Mouse (Mus musculus): ENCODE results near the gene Clcn6. TPM values are rescaled to one million over a fixed set of nuclear protein-coding genes. Genes with fewer than 3 reads are reported as not detected.

The Clcn6 gene
- 1.3 and 1.4 TPM in 2 replicates for polyA plus RNA-seq (2015; fragmentation: Nextera tagmentation; extraction: Ambion mirVana)

GRCm38 (mm10) chr4:148038600-148039253 lies at the start of gene Clcn6, which contains the start of gene Mthfr:
Gene Clcn6, minus strand, starts transcription at chr4:148038821.
Gene Mthfr, plus strand, starts transcription at chr4:148039077.

DNA sequence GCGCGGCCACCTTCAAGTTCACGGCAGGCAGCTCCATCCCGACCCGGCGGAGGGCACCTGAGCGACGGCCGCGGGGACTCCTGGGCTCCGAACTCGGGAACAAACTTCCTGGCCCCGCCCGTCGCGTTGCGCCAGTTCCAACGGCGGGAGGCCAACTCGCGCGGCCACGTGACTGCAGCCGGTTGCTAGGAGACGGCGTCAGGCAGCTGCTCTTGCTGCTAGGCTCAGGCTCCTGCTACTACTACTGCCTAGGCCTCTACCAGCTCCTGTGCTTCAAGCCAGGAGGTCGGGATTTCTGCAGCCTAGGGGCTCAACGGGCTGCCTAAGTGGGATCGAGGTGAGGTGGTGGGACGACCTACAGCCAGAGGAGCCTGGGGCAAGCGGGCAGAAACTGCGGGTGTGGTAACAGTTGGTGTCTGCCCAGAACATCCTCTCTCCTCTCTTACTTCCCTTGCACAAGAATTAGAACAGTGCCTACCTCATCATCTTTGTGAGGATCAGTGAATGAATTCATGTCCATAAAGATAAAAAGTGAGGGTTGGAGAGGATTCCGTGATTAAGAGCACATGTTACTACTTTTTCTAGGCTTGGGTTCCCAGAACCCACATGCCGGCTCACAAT lies 49.4 kb upstream of the Clcn6 start, which contains the start of gene Agtrap:
Agtrap (minus strand) TSS at position 125 of the 621 bp plus-strand sequence.

GRCm38 (mm10) chr4:148000202-148000772 lies 38.3 kb downstream of the Clcn6 start, which contains the start of gene Nppa:
Gene Nppa, plus strand, starts transcription at chr4:148000722.

GRCm38 (mm10) chr4:147985205-147986132 lies 53.2 kb downstream of the Clcn6 start, which contains the start of gene Nppb:
Gene Nppb, plus strand, starts transcription at chr4:147985788.

Other genes with a start within 250 kb of the Clcn6 start
- 9.1 and 9.3 TPM in 2 replicates for gene Zfp984, start 229.0 kb downstream of the Clcn6 start, polyA plus RNA-seq (2015; fragmentation: Nextera tagmentation; extraction: Ambion mirVana)
- 2.3 and 3.1 TPM in 2 replicates for gene Zfp933, start 190.5 kb downstream of the Clcn6 start, polyA plus RNA-seq (2015; fragmentation: Nextera tagmentation; extraction: Ambion mirVana)
- 38.2 and 40.9 TPM in 2 replicates for gene Miip, start 170.0 kb downstream of the Clcn6 start, polyA plus RNA-seq (2015; fragmentation: Nextera tagmentation; extraction: Ambion mirVana)
- gene Fv1, start 169.8 kb downstream of the Clcn6 start, polyA plus RNA-seq (2015; fragmentation: Nextera tagmentation; extraction: Ambion mirVana), result 2.2 and 2.7 TPM in 2 replicates
- 13.5 and 16.2 TPM in 2 replicates for gene Mfn2, start 134.1 kb downstream of the Clcn6 start, polyA plus RNA-seq (2015; fragmentation: Nextera tagmentation; extraction: Ambion mirVana)
- gene Plod1, start 102.1 kb downstream of the Clcn6 start, polyA plus RNA-seq (2015; fragmentation: Nextera tagmentation; extraction: Ambion mirVana), result 14.1 and 19.1 TPM in 2 replicates
- gene 2510039O18Rik, start 97.9 kb downstream of the Clcn6 start, polyA plus RNA-seq (2015; fragmentation: Nextera tagmentation; extraction: Ambion mirVana), result 11.2 and 12.5 TPM in 2 replicates
- gene Nppb, start 53.0 kb downstream of the Clcn6 start, polyA plus RNA-seq (2015; fragmentation: Nextera tagmentation; extraction: Ambion mirVana), result 0.28 TPM in 1 of 2 replicates, not detected in the other
- gene Nppa, start 38.1 kb downstream of the Clcn6 start, polyA plus RNA-seq (2015; fragmentation: Nextera tagmentation; extraction: Ambion mirVana), result 0.41 and 0.42 TPM in 2 replicates
- gene Mthfr, start 256 bp upstream of the Clcn6 start, polyA plus RNA-seq (2015; fragmentation: Nextera tagmentation; extraction: Ambion mirVana), result 6.4 and 8.6 TPM in 2 replicates
- gene Agtrap, start 49.2 kb upstream of the Clcn6 start, polyA plus RNA-seq (2015; fragmentation: Nextera tagmentation; extraction: Ambion mirVana), result 12.8 and 18.7 TPM in 2 replicates
- gene Mad2l2, start 91.6 kb upstream of the Clcn6 start, polyA plus RNA-seq (2015; fragmentation: Nextera tagmentation; extraction: Ambion mirVana), result 28.9 and 30.4 TPM in 2 replicates
- gene Draxin, start 91.9 kb upstream of the Clcn6 start, polyA plus RNA-seq (2015; fragmentation: Nextera tagmentation; extraction: Ambion mirVana), result 0.02 TPM in 1 of 2 replicates, not detected in the other
- gene Fbxo6, start 113.3 kb upstream of the Clcn6 start, polyA plus RNA-seq (2015; fragmentation: Nextera tagmentation; extraction: Ambion mirVana), result 18.5 and 20.4 TPM in 2 replicates
- gene Fbxo44, start 121.7 kb upstream of the Clcn6 start, polyA plus RNA-seq (2015; fragmentation: Nextera tagmentation; extraction: Ambion mirVana), result 1.3 and 1.4 TPM in 2 replicates
- 0.12 TPM in 1 of 2 replicates, not detected in the other for gene Fbxo2, start 121.8 kb upstream of the Clcn6 start, polyA plus RNA-seq (2015; fragmentation: Nextera tagmentation; extraction: Ambion mirVana)
- 0.02 and 0.11 TPM in 2 replicates for gene Disp3, start 249.1 kb upstream of the Clcn6 start, polyA plus RNA-seq (2015; fragmentation: Nextera tagmentation; extraction: Ambion mirVana)

All from spleen, postnatal 0 days (tissue).